Mouse (Mus musculus) spleen, postnatal 4 days (tissue): ENCODE measurements around the gene Cbx7.

Source experiments
- DNase-seq, 2 experiments: peaks; one replicate each; pipeline ENCODE4 v3.0.0; 2022; ENCODE audit warnings: low spot score in 2 of 2

Cbx7 gene

DNA sequence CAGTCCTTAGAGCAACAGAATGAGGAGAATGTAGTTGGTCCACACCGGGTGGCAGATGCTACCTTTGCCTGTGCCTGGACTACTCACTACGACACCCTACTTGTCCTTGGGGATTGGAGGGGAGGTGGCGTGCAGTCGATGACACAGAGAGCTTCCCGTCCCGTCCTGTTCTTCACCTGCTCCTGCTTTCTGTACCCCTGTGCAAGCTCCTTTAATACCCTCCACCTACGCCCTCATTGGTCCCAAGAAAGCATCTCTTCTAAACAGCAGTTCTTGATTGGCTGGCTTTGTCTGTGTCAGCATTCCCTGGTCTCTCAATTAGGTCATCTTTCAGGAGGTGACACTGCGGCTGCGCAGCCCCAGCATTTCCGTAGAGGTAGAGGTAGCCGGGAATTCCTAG lies at the start of gene Cbx7:
Gene Cbx7 (minus strand): TSS at position 180 of the 400 bp plus-strand sequence.
- DNase-seq = no peak

DNA sequence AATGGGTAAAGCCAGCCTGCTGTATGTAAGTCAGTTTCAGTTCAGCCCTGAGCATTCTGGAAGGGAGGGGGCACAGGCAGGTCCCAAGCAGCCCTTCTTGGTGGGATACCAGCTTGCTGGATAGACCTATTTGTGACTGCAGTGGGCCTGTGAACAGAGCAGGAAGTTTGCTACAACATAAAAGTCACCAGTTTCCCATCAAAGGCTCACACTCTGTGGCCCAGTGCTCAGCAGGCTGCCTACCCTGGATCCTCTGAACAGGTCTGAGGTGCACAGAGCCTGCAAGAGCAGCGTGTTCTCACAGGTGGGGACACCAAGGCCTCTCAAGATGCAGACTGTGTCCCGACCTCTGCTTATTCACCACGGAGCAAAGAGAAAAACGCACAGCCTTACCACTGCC lies 49.6 kb upstream of the Cbx7 start:
- DNase-seq = no peak

DNA sequence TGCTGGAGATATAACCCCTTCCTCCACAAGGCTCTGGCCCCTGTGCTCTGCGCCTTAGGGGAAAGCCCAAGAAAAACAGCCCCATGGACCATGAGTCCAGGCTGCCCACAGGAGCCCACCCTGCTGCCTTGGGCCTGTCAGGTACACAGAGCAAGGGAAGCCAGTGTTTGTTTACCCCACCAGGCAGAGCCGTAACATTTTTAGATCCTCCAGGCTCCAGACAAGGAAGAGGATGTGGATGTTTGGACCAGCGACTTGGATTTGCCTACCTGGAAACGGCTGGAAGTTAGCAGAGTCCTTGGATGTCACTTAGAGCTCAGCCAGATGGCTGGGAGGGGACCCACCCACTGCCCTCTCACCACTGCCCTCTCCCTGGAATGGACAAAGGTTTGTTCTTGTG lies 48.7 kb upstream of the Cbx7 start:
- DNase-seq = no peak

DNA sequence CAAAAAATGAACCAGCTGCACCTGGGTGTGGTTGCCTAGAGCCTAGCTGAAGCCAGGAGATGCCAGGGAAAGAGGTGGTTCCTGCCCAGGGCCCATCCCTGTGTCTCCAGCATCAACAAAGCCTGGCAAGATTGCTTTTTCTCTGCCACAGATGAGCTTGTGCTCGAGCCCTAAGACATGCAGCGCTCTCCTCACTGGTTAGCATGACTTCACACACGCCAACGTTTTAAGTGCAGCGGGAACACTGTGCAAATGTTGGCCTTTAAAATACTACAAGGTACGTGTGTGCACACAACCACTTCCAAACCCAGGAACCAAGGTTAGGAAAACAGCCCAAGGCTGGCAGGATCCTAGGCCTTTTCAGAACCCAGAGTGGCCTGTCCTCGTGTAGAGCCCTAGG lies 48.3 kb upstream of the Cbx7 start:
- DNase-seq = no peak

DNA sequence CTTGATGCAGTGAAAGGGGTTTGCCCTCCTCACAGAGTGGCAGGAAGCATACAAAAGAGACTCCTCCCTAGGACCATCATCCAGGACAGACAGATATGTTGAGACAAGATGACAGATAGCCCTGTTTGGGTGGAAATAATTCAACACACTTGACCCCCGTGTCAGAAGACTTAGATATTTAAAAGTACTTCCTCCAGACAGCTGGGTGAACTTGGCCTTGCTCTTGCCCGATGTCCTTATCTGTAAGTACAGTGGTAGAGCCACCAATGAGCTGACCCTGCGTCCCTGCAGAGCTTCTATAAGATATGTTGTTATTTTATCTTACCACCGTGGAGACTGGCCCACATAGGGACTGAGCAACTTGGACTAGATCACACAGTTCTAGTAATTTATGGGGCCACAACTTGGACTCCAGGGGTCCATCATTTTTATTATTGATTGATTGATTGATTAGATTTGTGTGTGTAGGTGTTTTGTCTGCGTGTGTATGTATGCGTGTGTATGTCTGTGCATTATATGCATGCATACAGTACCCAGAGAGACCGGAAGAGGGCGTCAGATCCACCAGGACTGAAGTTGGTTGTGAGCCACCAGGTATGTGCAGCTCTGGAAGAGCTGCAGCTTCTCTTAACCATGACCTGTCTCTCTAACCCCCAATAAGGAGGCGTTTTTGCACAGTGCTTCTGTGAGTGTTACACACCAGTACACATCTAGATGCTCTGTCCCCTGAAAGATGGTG lies 45.8 kb upstream of the Cbx7 start:
- no peak for DNase-seq

DNA sequence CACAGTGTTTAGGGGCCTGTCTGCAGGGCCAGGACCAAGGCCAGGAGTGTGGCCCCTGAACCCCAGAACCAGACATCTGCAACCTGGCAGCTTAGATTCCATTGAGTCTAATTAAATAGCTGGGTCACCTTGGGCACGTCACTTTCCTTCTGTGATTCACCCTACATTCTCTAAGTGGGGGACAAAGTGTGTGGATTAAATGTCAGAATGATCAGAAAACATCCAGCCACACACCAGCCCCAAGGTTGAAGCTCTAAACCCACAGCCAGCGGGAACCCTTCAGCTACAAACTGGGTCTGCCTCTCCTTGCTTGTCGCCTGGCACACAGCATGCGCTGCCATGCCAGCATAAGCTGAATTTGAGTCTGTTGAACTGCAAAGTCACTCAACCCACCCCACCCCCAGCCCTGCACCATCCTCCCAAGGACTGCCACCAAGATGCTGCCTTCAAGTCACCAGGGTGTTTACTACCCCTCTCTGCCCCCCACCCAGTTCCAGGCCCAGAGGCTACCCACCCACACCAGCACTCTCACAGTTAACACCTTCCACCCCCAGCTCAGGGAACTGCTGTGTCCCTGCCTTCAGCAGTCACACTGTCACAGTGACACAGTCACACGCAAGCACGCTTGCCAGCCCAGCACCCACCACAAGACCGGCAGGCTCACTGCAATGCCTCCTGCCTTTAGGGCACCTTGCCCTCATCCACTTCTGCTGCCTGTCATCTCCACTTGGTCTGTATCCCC lies 44.5 kb upstream of the Cbx7 start:
- DNase-seq = no peak

DNA sequence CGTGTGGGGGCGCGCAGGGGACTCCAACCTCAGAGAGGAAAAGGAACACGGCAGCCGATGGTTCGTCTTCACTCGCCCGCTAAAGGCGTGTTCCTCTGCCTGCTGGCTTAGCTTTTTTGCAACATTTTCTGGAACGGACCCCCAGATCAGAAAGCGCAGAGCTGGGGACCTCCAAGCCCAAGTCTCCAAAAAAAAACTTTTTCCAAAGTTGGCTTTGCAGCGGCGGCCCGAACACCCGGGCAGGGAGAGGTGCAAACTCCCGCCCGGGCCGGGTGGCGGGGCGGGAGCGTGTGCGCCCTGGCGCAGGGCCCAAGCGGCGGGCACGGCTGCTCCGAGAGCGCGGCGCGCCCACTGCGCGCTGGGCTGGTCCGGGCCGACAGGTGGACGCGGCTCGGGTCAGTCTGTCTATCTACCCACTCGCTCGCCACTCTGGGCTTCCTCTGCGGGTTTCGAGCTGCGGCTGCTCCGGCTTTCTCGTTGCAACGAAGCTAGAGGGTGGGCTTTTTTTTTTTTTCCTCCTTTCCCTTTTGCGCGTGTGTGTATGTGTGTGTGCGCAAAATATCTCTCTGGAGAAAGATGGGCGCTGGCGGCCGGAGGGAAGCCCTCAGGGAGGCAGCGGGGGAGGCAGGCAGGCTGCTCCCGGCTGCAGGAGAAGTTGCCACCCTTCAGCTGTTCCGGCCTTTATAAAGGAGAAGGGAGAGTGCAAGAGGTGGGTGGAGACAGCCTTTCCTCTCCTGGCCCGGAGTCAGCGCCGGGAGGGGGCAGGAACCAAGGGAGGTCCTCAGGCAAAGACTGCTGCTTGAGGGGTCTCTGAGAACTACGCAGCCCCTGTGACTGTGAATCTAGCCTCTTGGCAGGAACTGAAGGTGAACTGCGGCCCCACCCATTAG lies 43.6 kb upstream of the Cbx7 start, which contains the start of gene Pdgfb:
Gene Pdgfb (minus strand): TSS at position 657 of the 890 bp plus-strand sequence.
- DNase-seq = no peak

DNA sequence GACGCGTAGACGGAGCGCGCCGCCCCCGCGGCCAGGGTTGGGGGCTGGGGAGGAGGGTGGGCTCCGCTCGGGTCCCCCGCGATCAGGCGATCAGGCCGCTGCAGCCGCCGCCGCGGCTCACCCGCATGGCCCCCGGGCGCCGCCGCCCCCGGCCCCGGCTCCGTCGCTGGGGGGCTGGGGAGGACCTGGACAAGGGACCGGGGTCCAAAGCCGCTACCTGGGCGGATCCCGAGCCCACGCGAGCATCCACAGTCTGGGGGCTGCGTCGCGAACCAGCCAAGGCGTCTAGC lies 43.1 kb upstream of the Cbx7 start:
- no peak for DNase-seq

DNA sequence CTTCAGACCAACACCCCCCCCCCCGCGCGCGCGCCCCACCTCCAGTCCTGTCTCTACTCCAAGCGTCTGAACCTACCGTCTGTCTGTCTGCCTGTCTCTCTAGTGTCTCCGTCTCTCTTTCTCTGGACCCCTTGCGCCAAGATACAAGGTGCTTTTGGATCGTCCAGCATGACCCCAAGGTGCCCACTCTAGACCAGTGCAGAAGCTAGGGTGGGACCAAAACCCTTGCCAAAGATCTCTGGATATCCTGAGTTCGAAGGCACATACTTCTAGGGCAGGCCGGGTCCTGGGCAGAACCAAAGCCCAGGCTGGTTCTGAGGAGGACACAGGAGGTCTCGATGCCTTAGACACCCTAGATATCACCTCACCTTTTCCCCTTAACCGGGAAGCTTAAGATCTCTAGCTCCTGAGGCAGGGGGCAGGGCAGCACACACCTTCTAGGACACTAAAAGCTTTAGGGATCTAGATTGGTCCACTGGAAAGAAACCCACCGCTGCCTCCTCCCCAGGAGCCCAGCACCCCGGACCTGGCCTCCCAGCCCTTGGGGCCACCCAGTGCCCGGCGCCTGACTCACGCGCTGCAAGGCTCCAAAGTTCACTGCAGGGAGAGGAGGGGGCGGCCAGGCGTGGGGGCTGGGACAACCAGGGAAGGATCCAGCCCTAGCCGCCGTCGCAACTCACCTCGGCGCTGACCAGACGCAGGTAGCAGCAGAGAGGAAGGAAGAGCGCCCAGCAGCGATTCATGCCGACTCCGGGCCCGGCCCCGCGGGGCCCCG lies 42.5 kb upstream of the Cbx7 start:
- DNase-seq = no peak

DNA sequence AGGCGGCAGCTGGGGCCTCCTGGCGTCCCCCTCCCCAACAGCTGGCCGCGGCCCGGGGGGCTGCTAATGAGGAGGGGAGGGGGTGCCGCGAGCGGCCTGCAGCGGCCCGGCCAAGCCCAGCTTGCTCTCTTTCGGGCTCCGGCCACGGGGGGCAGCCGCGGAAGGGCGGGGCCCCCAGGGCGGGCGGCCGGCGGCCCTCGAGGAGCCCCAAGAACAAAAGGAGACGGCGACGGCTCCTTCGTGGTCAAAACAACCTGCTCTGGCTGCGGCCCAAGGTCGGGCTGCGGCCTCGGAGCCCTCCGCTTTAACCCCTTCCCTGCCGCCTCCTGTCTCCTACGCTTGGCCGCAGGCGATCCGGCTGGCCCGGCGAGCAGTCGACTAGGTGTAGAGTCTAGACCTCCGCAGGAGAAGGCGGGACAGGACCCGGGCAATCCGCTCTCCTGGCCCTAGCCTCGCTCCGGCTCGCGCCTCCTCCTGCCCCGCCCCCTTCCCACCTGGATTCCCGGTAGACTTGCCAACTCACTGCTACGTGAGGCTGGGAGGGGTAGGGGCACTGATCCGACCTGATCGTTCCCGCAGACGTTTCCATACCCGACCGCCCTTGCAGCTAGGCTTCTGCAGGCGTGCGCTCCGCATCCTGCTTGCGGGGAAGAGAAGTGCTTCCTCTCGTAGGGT lies 41.7 kb upstream of the Cbx7 start:
- no peak for DNase-seq

DNA sequence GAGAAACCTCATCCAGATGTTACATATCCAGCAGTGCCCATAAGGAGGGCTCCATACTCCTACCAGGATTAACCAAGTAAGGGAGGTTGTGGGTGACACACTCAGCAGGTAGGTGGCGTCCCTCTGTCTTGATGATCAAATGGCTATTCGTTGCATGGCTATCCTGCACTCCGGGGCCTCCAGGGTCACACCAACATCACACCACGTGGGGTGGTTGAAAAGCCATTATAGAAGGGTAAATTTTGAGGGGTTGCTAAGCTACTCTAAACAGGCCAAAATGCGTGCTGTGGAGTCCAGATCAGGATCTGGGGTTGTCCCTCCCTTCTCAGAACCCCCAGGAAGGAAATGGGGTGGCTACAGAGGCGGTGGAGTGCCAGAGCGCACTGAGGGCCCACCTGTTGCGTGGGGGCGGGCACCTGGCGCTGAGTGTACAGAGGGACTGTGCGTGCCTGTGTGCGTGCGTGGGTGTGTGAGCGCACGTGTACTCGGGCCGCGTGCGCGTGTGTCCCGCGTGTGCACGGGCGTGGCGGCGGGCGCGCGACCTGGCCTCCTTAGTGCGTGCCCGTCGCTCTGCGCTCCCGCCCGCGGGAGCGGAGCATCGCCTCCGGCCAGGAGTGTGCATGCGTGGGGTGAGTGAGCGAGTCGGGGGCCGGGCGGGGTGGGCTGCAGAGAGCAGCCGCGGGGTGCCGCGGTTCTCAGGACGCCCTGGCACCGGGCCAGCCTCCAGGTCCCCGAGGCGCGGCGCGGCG lies 41.0 kb upstream of the Cbx7 start:
- DNase-seq = no peak

DNA sequence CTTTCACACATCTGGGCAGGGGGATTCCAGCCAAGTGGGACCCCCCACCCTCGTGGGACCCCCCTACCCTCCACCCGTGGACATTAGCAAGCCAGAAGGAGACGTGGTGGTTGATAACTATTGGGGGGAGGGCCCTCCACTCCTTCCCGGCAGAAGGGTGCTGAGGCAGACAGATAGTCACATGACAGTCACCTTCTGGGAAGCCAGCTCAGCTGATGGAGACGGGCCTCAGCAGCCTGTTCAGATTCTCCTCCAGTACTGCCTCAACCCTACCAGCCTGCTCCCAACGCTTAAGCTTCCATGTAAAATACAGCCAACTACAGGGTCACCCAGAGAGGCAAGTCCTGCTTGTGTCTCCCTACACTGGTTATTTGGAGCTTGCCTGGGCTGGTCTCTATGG lies 40.3 kb upstream of the Cbx7 start:
- no peak for DNase-seq

DNA sequence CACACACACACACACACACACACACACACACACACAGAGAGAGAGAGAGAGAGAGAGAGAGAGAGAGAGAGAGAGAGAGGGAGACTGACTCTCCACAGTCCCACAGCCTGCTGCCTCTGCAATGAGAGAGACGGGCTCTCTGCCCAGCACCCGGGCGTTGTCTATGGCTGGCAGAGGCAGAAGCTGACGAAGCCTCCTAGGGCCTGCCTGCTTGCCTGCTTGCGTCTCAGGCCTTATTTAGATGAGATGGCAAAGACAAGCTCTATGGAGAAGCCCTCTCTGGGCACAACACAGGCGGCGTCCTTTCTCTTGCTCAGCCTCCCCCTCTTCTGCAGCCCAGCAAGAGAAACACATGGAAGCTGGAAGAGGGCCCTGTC lies 39.3 kb upstream of the Cbx7 start:
- DNase-seq = no peak

DNA sequence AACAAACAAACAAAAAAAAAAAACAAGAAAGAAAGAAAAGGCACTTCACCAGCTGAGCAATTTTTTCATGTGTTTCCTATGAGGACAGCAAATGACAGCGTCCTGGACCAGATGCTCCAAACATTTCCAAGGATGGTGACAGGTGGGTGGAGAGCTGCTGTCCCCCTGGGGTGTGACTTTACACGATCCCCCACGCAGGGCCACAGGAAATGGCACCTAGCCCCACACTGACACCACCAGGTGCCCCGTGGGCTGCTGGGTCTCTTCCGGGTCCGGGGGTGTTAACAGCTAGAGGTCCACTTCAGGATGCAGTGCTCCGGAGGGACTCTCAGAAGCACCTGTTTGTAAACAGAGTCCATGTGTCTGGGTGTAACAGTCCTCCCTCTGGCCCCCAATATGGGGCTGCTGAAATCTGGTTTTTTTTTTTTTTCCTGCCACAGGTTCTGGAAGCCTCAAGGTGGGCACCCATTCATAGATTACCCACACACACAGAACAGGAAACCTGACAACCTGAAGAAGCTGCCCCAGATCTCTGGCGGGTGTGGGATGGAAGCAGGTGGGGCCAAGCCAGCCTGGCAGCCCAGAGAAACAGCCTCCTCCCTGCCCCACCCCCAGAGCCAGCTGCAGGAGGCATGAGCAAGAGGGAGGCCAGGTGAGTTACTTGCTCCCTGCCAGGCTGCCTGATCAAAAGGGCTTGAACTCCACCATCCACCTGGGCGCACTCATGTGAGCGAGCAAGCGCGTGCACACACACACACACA lies 38.7 kb upstream of the Cbx7 start:
- no peak for DNase-seq

DNA sequence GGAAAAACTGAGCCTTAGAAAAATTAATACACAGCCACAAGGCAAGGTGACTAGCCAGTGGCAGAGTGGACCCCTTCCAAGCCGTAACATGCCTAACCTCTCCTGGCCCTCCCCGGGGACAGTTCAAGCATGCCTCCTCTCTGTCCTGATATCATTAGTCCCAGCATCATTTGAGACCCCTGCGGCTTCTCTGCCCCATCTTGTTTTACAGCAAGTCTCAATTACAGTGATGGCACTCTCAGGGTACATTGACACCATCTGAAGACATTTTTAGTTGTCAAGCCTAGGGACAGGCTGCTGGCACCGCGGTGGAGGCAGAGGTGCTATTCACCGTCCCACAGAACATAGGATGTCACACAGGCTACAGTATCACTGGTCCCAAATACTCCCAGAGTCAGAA lies 37.5 kb upstream of the Cbx7 start:
- DNase-seq = no peak

DNA sequence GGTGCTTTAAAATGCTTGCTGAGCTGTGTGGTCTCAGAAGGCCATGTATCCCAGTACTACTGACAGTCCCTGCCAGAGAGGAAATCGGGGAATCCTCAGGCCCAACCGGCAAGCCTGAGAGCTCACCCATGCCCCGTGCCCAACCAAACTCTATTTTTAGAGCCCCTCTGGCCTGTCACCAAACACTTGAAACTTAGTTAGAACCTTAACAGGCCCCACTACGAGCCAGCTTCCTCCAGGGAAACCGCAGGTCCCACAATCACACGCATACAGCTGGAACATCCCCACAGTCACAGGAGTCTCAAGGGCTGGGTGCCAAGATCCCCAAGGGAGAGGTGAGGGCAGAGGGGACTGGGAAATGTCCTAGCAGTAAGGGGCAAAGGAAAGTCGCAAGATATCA lies 35.2 kb upstream of the Cbx7 start:
- DNase-seq = no peak

DNA sequence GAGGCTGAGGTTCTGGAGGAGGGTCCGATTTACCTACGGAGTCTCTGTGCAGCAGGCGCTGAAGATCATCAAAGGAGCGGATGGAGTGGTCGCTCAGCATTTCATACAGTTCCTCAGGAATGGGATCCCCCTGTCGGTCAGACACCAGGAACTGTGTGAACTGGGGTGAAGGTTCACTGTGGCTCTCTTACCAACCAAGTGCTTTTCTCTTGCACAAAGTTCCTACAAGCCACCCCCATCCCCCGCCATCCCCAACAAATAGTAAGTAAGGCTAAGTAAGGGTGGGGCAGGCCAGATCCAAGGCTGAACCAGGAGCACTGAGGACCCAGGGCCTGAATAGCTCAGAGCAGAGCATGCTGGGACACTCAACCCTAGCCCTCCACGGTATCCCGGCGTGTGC lies 34.5 kb upstream of the Cbx7 start:
- DNase-seq = no peak

DNA sequence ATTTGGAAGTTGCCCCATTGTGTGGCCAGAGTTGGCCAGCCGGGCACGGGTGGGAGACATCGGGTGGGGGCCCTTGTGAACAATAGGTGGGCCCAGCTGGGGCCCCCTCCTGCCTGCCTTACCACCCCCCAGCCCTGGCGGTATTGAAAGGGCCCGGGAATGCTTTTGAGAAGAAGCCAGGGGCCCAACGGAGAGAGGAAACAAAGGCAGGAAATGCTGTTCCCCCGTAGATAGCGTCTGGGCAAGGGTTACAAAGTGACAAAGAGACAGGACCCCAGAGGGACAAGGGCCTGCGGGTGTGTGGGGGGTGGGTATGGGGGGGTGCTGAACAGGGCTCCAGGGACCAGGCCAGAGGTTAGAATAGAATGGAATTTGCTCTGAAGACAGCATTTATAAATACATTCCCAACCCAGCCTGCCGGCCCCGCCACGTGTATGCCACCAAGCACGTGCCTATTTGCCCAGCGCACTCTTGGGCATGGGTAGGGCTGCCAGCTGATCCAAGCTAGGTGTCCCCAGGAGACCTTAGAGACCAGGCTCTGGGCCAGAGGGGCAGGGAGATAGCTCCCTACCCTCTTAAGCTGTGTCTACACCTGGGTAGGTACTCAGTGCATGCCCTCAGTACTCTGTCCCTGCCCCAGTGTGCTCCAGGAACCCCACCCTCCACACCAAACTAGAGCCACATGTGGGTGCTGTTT lies 33.9 kb upstream of the Cbx7 start:
- DNase-seq = no peak

DNA sequence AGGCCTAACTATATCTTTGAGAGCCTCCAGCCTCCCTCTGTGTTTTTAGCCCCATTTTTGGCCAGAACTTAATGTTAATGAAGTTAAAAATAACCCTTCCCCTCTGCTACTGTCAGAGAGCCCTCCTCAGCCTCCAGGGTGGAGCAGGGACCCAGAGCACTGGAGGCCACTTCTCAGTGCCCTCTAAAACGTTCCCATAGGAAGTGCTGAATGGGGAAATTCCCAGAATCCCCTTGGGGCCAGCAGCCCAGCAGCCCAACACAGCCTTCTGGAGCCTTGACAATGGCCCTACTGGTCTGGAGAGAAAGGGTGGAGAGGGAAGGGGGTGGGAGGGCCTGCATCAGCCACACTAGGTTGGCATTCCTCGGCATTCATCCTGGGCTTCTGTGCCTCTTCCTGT lies 32.7 kb upstream of the Cbx7 start:
- DNase-seq = no peak
